ENCODE assay signal across 23 mouse cellular contexts in the genomic region with DNA sequence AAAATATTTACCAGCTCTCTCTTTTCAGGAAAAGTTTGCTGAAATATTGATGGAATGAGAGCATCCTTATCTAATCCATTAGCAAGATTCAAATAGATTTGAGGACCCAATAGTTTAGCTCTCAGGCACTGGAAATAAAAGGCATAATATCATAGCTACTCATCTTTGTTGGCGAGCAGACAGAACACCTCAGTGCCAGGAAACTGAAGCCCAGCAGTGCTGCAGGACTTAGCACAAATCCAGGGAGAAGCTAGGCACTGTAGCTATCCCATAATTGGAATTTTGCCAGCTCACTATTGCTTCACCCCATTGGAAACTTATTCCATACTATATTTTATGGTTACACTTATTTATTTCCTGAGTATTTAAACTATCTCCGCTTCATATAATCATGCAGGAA. TPM values are rescaled to one million over a fixed set of nuclear protein-coding genes. Genes with fewer than 3 reads are reported as not detected.
"Had no signal": no experiment of that assay in that cellular context is flagged by ENCODE, and none has a peak within 500 bp of the region (broad histone marks: within the 10 kb centered on the region; RNA-seq: fewer than 3 reads in every experiment).

No protein-coding gene starts in this region.

- H3K4me1 ChIP-seq: neural tube, embryonic 15.5 days; stomach, embryonic 15.5 days had no signal

- H3K27me3 ChIP-seq: neural tube, embryonic 15.5 days; stomach, embryonic 15.5 days had no signal

- H3K27ac ChIP-seq: neural tube, embryonic 15.5 days; stomach, embryonic 15.5 days; stomach, postnatal 0 days had no signal

- H3K4me2 ChIP-seq: neural tube, embryonic 15.5 days; stomach, embryonic 15.5 days had no signal

- H3K9me3 ChIP-seq: neural tube, embryonic 15.5 days; stomach, embryonic 15.5 days had no signal

- H3K4me3 ChIP-seq: neural tube, embryonic 15.5 days; stomach, embryonic 15.5 days had no signal

- DNase-seq: retina, postnatal 1 day; right cerebral cortex, adult 18-20 months; right cerebral cortex, postnatal 14 days; right cerebral cortex, postnatal 25 days; right cerebral cortex, postnatal 4 days; spleen, adult 18-20 months; thymus, adult 18-20 months; thymus, adult 2 months; thymus, postnatal 14 days; thymus, postnatal 25 days; thymus, postnatal 36 days; thymus, postnatal 4 days had no signal

- H3K9ac ChIP-seq: neural tube, embryonic 15.5 days; stomach, embryonic 15.5 days had no signal

- H3K36me3 ChIP-seq: neural tube, embryonic 15.5 days; stomach, embryonic 15.5 days had no signal

RNA-seq across cellular contexts. Expression of gene Olfr220, which starts 13.2 kb away (rescaled TPM):
- polyA plus RNA-seq: neural tube, embryonic 14.5 days; neural tube, embryonic 15.5 days; small intestine, adult 2 months; spleen, adult 2 months; stomach, embryonic 14.5 days; stomach, embryonic 15.5 days; stomach, embryonic 16.5 days; stomach, postnatal 0 days; testis, adult 2 months; thymus, adult 2 months; thymus, postnatal 0 days; urinary bladder, adult 2 months had no signal

RNA-seq across cellular contexts. Expression of gene Olfr414, which starts 31.2 kb away (rescaled TPM):
- polyA plus RNA-seq: neural tube, embryonic 14.5 days; neural tube, embryonic 15.5 days; small intestine, adult 2 months; stomach, embryonic 14.5 days; stomach, embryonic 15.5 days; stomach, postnatal 0 days; testis, adult 2 months; thymus, adult 2 months; thymus, postnatal 0 days; urinary bladder, adult 2 months had no signal
